Mouse (Mus musculus): Measurements from ENCODE around the gene Gtsf1l. TPM values are rescaled to one million over a fixed set of nuclear protein-coding genes. Genes with fewer than 3 reads are reported as not detected.

The Gtsf1l gene
- polyA plus RNA-seq, 1 experiment from 2014 or later, result not detected

- ATAC-seq, result no peak
- WGBS, result 97% methylated on average over 5 of the region's 5 CpGs
Observed at GRCm38 (mm10) chr2:163082591-163082990, 5.1 kb downstream of the Gtsf1l start.

GRCm38 (mm10) chr2:163079041-163079440 lies 8.6 kb downstream of the Gtsf1l start:
- H3K4me3 ChIP-seq (replicated peaks), result no peak overlapping the region
- peaks cover 18% of the 10 kb centered on the region; the same call in 1 of the 2 replicates for H3K36me3 ChIP-seq

More at GRCm38 (mm10) chr2:163082591-163082990, 5.1 kb downstream of the Gtsf1l start:
- Histone ChIP-seq H3K27me3 (no peaks in the 10 kb centered on the region), H3K9me3 (no peaks in the 10 kb centered on the region), H3K9ac (replicated peaks) (no peak overlapping the region), H3K36me3 (peaks cover 5% of the 10 kb centered on the region; the same call in 1 of the 2 replicates), H3K4me3 (replicated peaks) (no peak overlapping the region), H3K27ac (no peak overlapping the region), H3K4me2 (replicated peaks) (no peak overlapping the region), H3K4me1 (replicated peaks) (no peaks in the 10 kb centered on the region)

GRCm38 (mm10) chr2:163075234-163075633 lies 12.4 kb downstream of the Gtsf1l start:
- Histone ChIP-seq H3K9ac (replicated peaks) (no peak overlapping the region), H3K4me1 (replicated peaks) (no peaks in the 10 kb centered on the region), H3K27me3 (no peaks in the 10 kb centered on the region), H3K9me3 (no peaks in the 10 kb centered on the region), H3K4me3 (replicated peaks) (no peak overlapping the region), H3K4me2 (replicated peaks) (no peak overlapping the region), H3K27ac (no peak overlapping the region), H3K36me3 (peaks cover 25% of the 10 kb centered on the region)
- no peak for ATAC-seq
- 69% methylated on average over 3 of the region's 3 CpGs for WGBS

More at GRCm38 (mm10) chr2:163079041-163079440, 8.6 kb downstream of the Gtsf1l start:
- 95% methylated on average over 4 of the region's 4 CpGs for WGBS
- H3K9ac ChIP-seq (replicated peaks), result no peak overlapping the region
- ATAC-seq, result no peak
- no peaks in the 10 kb centered on the region for H3K27me3 ChIP-seq
- no peak overlapping the region for H3K27ac ChIP-seq
- no peak overlapping the region for H3K4me2 ChIP-seq (replicated peaks)
- no peaks in the 10 kb centered on the region for H3K9me3 ChIP-seq
- H3K4me1 ChIP-seq (replicated peaks), result no peaks in the 10 kb centered on the region

- Histone ChIP-seq H3K9ac (replicated peaks) (no peak overlapping the region), H3K9me3 (no peaks in the 10 kb centered on the region), H3K27ac (no peak overlapping the region), H3K4me3 (replicated peaks) (no peak overlapping the region), H3K4me2 (replicated peaks) (no peak overlapping the region), H3K36me3 (peaks cover 24% of the 10 kb centered on the region), H3K27me3 (no peaks in the 10 kb centered on the region), H3K4me1 (replicated peaks) (no peaks in the 10 kb centered on the region)
- no peak for ATAC-seq
- whole genome bisulfite sequencing, result 93% methylated on average over 12 of the region's 12 CpGs
Observed at GRCm38 (mm10) chr2:163074808-163075207, 12.8 kb downstream of the Gtsf1l start.

- Histone ChIP-seq H3K36me3 (peaks cover 19% of the 10 kb centered on the region), H3K9me3 (no peaks in the 10 kb centered on the region), H3K27ac (no peak overlapping the region), H3K27me3 (no peaks in the 10 kb centered on the region), H3K4me3 (replicated peaks) (no peak overlapping the region), H3K4me2 (replicated peaks) (no peak overlapping the region), H3K9ac (replicated peaks) (no peak overlapping the region), H3K4me1 (replicated peaks) (no peaks in the 10 kb centered on the region)
- 80% methylated on average over 7 of the region's 7 CpGs for WGBS
- ATAC-seq, result no peak
Observed at GRCm38 (mm10) chr2:163074006-163074405, 13.6 kb downstream of the Gtsf1l start.

- Histone ChIP-seq H3K4me3 (replicated peaks) (no peak overlapping the region), H3K27ac (no peak overlapping the region), H3K4me1 (replicated peaks) (no peaks in the 10 kb centered on the region), H3K9me3 (no peaks in the 10 kb centered on the region), H3K27me3 (no peaks in the 10 kb centered on the region), H3K4me2 (replicated peaks) (no peak overlapping the region), H3K9ac (replicated peaks) (no peak overlapping the region), H3K36me3 (peaks cover 22% of the 10 kb centered on the region)
- ATAC-seq, result no peak
- 93% methylated on average over 9 of the region's 9 CpGs for WGBS
Observed at GRCm38 (mm10) chr2:163073023-163073757, 14.5 kb downstream of the Gtsf1l start.

- H3K27ac ChIP-seq, result no peak overlapping the region
- peaks cover 21% of the 10 kb centered on the region for H3K36me3 ChIP-seq
- H3K27me3 ChIP-seq, result no peaks in the 10 kb centered on the region
- no peaks in the 10 kb centered on the region for H3K4me1 ChIP-seq (replicated peaks)
- no peak for ATAC-seq
- no peak overlapping the region for H3K4me3 ChIP-seq (replicated peaks)
- H3K9ac ChIP-seq (replicated peaks), result no peak overlapping the region
- no peaks in the 10 kb centered on the region for H3K9me3 ChIP-seq
- no peak overlapping the region for H3K4me2 ChIP-seq (replicated peaks)
- WGBS, result 94% methylated on average over 3 of the region's 3 CpGs
Observed at GRCm38 (mm10) chr2:163071590-163071989, 16.1 kb downstream of the Gtsf1l start.

GRCm38 (mm10) chr2:163070213-163070612 lies 17.4 kb downstream of the Gtsf1l start:
- Histone ChIP-seq H3K4me3 (replicated peaks) (no peak overlapping the region), H3K9ac (replicated peaks) (no peak overlapping the region), H3K27me3 (no peaks in the 10 kb centered on the region), H3K36me3 (peaks cover 26% of the 10 kb centered on the region), H3K9me3 (no peaks in the 10 kb centered on the region), H3K4me1 (replicated peaks) (no peaks in the 10 kb centered on the region), H3K27ac (no peak overlapping the region), H3K4me2 (replicated peaks) (no peak overlapping the region)
- no peak for ATAC-seq
- WGBS, result 86% methylated on average over 3 of the region's 3 CpGs

- Histone ChIP-seq H3K9ac (replicated peaks) (no peak overlapping the region), H3K27me3 (no peaks in the 10 kb centered on the region), H3K27ac (no peak overlapping the region), H3K4me3 (replicated peaks) (no peak overlapping the region), H3K4me1 (replicated peaks) (no peaks in the 10 kb centered on the region), H3K9me3 (no peaks in the 10 kb centered on the region), H3K4me2 (replicated peaks) (no peak overlapping the region), H3K36me3 (peaks cover 19% of the 10 kb centered on the region)
- WGBS, result 97% methylated on average over 1 of the region's 1 CpGs
- ATAC-seq, result no peak
Observed at GRCm38 (mm10) chr2:163067233-163067632, 20.4 kb downstream of the Gtsf1l start.

GRCm38 (mm10) chr2:163066326-163066725 lies 21.3 kb downstream of the Gtsf1l start:
- H3K9ac ChIP-seq (replicated peaks), result no peak overlapping the region
- H3K4me3 ChIP-seq (replicated peaks), result no peak overlapping the region
- no peaks in the 10 kb centered on the region for H3K4me1 ChIP-seq (replicated peaks)
- H3K27ac ChIP-seq, result no peak overlapping the region
- 87% methylated on average over 6 of the region's 6 CpGs for WGBS
- H3K4me2 ChIP-seq (replicated peaks), result no peak overlapping the region
- H3K36me3 ChIP-seq, result peaks cover 19% of the 10 kb centered on the region
- no peaks in the 10 kb centered on the region for H3K9me3 ChIP-seq
- no peaks in the 10 kb centered on the region for H3K27me3 ChIP-seq
- ATAC-seq, result no peak

- Histone ChIP-seq H3K27ac (no peak overlapping the region), H3K4me2 (replicated peaks) (no peak overlapping the region), H3K4me1 (replicated peaks) (no peaks in the 10 kb centered on the region), H3K4me3 (replicated peaks) (no peak overlapping the region), H3K9me3 (no peaks in the 10 kb centered on the region), H3K36me3 (peaks cover 13% of the 10 kb centered on the region), H3K9ac (replicated peaks) (no peak overlapping the region), H3K27me3 (no peaks in the 10 kb centered on the region)
- ATAC-seq, result no peak
- WGBS, result 79% methylated on average over 6 of the region's 6 CpGs
Observed at GRCm38 (mm10) chr2:163062119-163062508, 25.5 kb downstream of the Gtsf1l start.

GRCm38 (mm10) chr2:163061203-163062118 lies 26.2 kb downstream of the Gtsf1l start:
- peaks cover 13% of the 10 kb centered on the region for H3K36me3 ChIP-seq
- no peaks in the 10 kb centered on the region for H3K9me3 ChIP-seq
- no peaks in the 10 kb centered on the region for H3K27me3 ChIP-seq
- 90% methylated on average over 8 of the region's 8 CpGs for WGBS
- H3K4me1 ChIP-seq (replicated peaks), result no peaks in the 10 kb centered on the region
- H3K4me2 ChIP-seq (replicated peaks), result no peak overlapping the region
- H3K9ac ChIP-seq (replicated peaks), result no peak overlapping the region
- H3K4me3 ChIP-seq (replicated peaks), result no peak overlapping the region
- no peak overlapping the region for H3K27ac ChIP-seq
- ATAC-seq, result no peak
